Mouse (Mus musculus) E14TG2a.4 (cell line): Measurements from ENCODE around the gene Ntn4.

Experiments used
- H3K27me3 ChIP-seq: 2 replicates; pipeline ENCODE4 v1.6.1; 2014; ENCODE audit warnings: low read length, control low read depth; ENCODE audit not compliant: insufficient read depth
- H3K36me3 ChIP-seq: 2 replicates; pipeline ENCODE4 v1.6.1; 2014; ENCODE audit warnings: low read length, control low read depth; ENCODE audit not compliant: insufficient read depth
- H3K4me1 ChIP-seq: replicated peaks from 2 replicates; pipeline ENCODE4 v1.6.1; 2014; ENCODE audit warnings: low read depth, low read length, control low read depth
- H3K4me3 ChIP-seq: replicated peaks from 2 replicates; pipeline ENCODE4 v1.5.1; 2014; ENCODE audit warnings: mild to moderate bottlenecking, low read length
- H3K9me3 ChIP-seq: 2 replicates; pipeline ENCODE4 v1.6.1; 2014; ENCODE audit warnings: low read length, control low read depth
- CTCF ChIP-seq: conservative IDR thresholded peaks from 2 replicates; pipeline ENCODE4 v1.5.1; 2014; ENCODE audit warnings: low read length
- NANOG ChIP-seq: IDR thresholded peaks from 2 replicates; pipeline ENCODE4 v1.6.1; 2014; ENCODE audit warnings: borderline replicate concordance, low read length, mixed read lengths
- POU5F1 ChIP-seq: IDR thresholded peaks from 2 replicates; pipeline ENCODE4 v1.6.1; 2014; ENCODE audit warnings: low read length, borderline replicate concordance

Gene Ntn4

DNA sequence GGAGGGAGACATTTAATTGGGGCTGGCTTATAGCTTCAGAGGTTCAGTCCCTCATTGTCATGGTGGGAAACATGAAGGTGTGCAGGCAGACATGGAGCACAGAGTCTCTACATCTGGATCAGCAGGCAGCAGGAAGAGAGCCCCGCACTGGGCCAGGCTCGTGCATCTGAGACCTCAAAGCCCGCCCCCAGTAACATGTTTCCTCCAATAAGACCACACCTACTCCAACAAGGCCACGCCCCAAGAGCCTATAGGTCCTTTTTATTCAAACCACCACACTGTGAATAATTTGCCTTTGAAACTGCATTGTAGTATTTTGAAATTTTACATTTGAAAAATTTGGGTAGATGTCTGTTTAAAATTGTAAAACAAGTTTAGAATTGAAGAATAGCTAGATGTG is 8.4 kb upstream of the Ntn4 start:
- no peak for TF ChIP-seq CTCF
- TF ChIP-seq NANOG: no peak
- no peak for TF ChIP-seq POU5F1
- Histone ChIP-seq H3K9me3 (0 out of 2 replicates have a peak, but pooled peaks cover 3% of the 10 kb centered on the region), H3K27me3 (peaks cover 9% of the 10 kb centered on the region; the same call in 1 of the 2 replicates), H3K36me3 (no peaks in the 10 kb centered on the region), H3K4me3 (no peak overlapping the region), H3K4me1 (no peaks in the 10 kb centered on the region)

GRCm38 (mm10) chr10:93633563-93633962 is 6.9 kb upstream of the Ntn4 start:
- no peaks in the 10 kb centered on the region for H3K36me3 ChIP-seq
- H3K4me1 ChIP-seq: no peaks in the 10 kb centered on the region
- no peak for TF ChIP-seq POU5F1
- no peak for TF ChIP-seq CTCF
- TF ChIP-seq NANOG: no peak
- H3K4me3 ChIP-seq: no peak overlapping the region
- 0 out of 2 replicates have a peak, but pooled peaks cover 3% of the 10 kb centered on the region for H3K9me3 ChIP-seq
- H3K27me3 ChIP-seq: peaks cover 16% of the 10 kb centered on the region

- Histone ChIP-seq H3K4me3 (no peak overlapping the region), H3K27me3 (peaks cover 19% of the 10 kb centered on the region)
- TF ChIP-seq CTCF: no peak
- no peak for TF ChIP-seq POU5F1
- no peak for TF ChIP-seq NANOG
Observed at GRCm38 (mm10) chr10:93633971-93634370, 6.5 kb upstream of the Ntn4 start.

DNA sequence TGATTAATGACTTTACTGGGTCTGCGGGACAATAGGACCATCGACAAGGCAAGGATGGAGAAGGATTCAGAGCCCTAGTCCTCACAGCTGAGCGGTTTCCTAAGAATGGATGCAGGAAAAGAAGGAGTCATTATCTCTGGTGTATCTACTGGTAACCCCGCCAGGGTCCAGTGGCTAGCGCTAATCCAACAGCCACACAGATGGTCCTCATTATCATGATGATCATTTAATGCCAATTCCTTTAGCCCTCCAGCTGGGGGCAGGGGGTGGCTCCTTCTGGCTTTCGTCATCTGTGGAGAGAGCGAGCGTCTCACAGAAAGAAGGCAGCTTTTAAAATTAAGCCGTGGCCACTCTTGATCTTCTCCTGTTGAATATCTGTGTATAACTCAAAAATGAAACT is 4.5 kb upstream of the Ntn4 start:
- Histone ChIP-seq H3K27me3 (peaks cover 39% of the 10 kb centered on the region), H3K4me3 (no peak overlapping the region), H3K4me1 (peaks cover 3% of the 10 kb centered on the region; the same call in 1 of the 2 replicates), H3K36me3 (no peaks in the 10 kb centered on the region), H3K9me3 (0 out of 2 replicates have a peak, but pooled peaks cover 3% of the 10 kb centered on the region)
- no peak for TF ChIP-seq POU5F1
- TF ChIP-seq CTCF: no peak
- TF ChIP-seq NANOG: no peak

More at GRCm38 (mm10) chr10:93633971-93634370, 6.5 kb upstream of the Ntn4 start:
- H3K36me3 ChIP-seq: no peaks in the 10 kb centered on the region
- H3K9me3 ChIP-seq: 0 out of 2 replicates have a peak, but pooled peaks cover 3% of the 10 kb centered on the region
- H3K4me1 ChIP-seq: no peaks in the 10 kb centered on the region

- H3K36me3 ChIP-seq: no peaks in the 10 kb centered on the region
- H3K27me3 ChIP-seq: peaks cover 69% of the 10 kb centered on the region
- no peaks in the 10 kb centered on the region for H3K9me3 ChIP-seq
- peak overlapping the region; percentile 80 for H3K4me3 ChIP-seq
- no peak for TF ChIP-seq NANOG
- no peak for TF ChIP-seq CTCF
- TF ChIP-seq POU5F1: no peak
- H3K4me1 ChIP-seq: peaks cover 14% of the 10 kb centered on the region
Observed at GRCm38 (mm10) chr10:93640953-93641820, 706 bp downstream of the Ntn4 start.

DNA sequence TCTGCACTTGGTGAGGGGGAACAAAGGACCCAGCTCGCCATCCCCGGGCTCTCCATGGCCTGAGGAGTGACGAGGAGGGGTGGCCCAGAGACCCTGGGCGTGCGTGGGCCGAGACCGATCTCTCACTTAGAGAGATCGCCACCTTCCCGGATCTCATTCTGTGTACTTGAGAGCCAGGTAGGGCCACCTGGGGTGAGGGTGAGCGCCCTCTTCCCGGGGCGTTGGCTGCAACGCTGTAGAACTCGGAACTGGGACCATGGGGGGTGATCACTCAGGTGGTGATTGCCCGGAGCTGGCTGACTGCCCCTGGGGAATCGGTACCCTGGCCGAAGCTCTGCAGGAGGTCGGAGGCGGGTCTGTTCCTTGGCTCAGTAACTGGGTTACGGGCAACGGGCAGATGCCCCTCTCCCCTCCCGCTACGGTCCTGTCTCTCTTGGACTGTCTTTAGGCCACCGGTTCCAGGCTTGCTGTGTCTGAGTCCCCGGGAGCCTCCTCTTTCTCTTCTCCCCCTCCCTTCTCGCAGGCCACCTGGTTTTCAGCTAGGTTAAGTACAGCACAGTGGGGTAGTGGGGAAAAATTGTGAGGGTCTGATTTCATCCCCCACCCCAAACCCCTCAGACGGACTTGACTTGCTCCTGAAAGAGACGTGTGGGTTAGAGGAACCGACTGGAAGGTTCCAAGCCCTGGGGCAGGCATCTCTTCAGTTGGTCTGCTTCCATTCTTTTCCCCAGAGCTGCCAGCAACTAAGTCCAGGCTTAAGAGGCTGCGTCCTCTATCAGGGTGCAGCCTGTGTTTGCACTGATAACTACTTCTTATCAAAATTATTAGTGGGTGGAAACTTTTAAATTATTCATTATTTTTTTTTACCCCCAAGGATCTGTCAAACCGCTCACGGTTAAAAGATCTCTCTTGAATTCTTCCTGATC is 1.6 kb downstream of the Ntn4 start:
- TF ChIP-seq CTCF (no peak), NANOG (peak; percentile 36; the same call in 1 of the 2 replicates)
- H3K27me3 ChIP-seq: peaks cover 73% of the 10 kb centered on the region
- peak overlapping the region; percentile 80 for H3K4me3 ChIP-seq
- H3K4me1 ChIP-seq: peaks cover 14% of the 10 kb centered on the region
- H3K36me3 ChIP-seq: no peaks in the 10 kb centered on the region
- no peaks in the 10 kb centered on the region for H3K9me3 ChIP-seq

GRCm38 (mm10) chr10:93642897-93643296 is 2.4 kb downstream of the Ntn4 start:
- TF ChIP-seq NANOG (no peak), CTCF (no peak)
- Histone ChIP-seq H3K36me3 (no peaks in the 10 kb centered on the region), H3K4me3 (no peak overlapping the region), H3K27me3 (peaks cover 71% of the 10 kb centered on the region), H3K9me3 (no peaks in the 10 kb centered on the region), H3K4me1 (peaks cover 14% of the 10 kb centered on the region)

- H3K4me1 ChIP-seq: peaks cover 17% of the 10 kb centered on the region
- no peak overlapping the region for H3K4me3 ChIP-seq
- no peaks in the 10 kb centered on the region for H3K36me3 ChIP-seq
- peaks cover 57% of the 10 kb centered on the region for H3K27me3 ChIP-seq
- TF ChIP-seq NANOG (no peak), CTCF (no peak), POU5F1 (no peak)
- no peaks in the 10 kb centered on the region for H3K9me3 ChIP-seq
Observed at GRCm38 (mm10) chr10:93644451-93644941, 4.0 kb downstream of the Ntn4 start.
